Mouse (Mus musculus): ENCODE data around the gene 4933407L21Rik. TPM values are rescaled to one million over a fixed set of nuclear protein-coding genes. Genes with fewer than 3 reads are reported as not detected.

4933407L21Rik gene
- polyA plus RNA-seq, 1 experiment from 2014 or later: 7.5 TPM

DNA sequence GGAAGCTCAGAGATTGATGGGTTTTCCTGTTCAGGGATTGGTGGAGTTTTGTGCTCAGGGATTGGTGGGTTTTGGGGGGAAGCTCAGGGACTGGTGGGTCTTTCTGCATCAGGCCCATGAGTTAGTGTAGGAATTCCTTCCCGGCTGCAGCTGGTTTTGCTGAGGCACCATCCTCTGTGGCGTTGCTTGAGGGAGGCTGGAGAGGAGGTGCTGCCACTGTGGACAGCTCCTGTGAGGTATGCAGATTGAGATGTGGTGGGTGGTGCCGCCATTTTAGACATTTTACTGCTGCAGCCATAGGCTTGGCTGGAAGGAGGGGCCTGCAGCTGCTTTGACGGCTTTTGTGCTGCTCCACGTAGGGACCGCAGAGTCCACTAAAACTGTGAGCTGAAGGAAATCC lies 1.1 kb downstream of the 4933407L21Rik start:
- WGBS: 87% methylated on average over 6 of the region's 6 CpGs
- H3K4me1 ChIP-seq (replicated peaks; ENCODE audit: control insufficient read depth, insufficient read depth, low read length): peaks cover 44% of the 10 kb centered on the region
- H3K4me3 ChIP-seq (replicated peaks; ENCODE audit: low read length): no peak overlapping the region
- no peaks in the 10 kb centered on the region for H3K27me3 ChIP-seq (ENCODE audit: control insufficient read depth, insufficient read depth, low read length)
- no peak for ATAC-seq (ENCODE audit: low FRiP score)
- H3K9ac ChIP-seq: no peak overlapping the region
- peak overlapping the region; percentile 90; the same call in 1 of the 2 replicates for H3K27ac ChIP-seq
- no peaks in the 10 kb centered on the region for H3K36me3 ChIP-seq (replicated peaks; ENCODE audit: control insufficient read depth, insufficient read depth)
- no peak overlapping the region for H3K4me2 ChIP-seq (replicated peaks)
- no peak for DNase-seq (ENCODE audit: low spot score)
- H3K9me3 ChIP-seq (ENCODE audit: control insufficient read depth, low read length): no peaks in the 10 kb centered on the region

DNA sequence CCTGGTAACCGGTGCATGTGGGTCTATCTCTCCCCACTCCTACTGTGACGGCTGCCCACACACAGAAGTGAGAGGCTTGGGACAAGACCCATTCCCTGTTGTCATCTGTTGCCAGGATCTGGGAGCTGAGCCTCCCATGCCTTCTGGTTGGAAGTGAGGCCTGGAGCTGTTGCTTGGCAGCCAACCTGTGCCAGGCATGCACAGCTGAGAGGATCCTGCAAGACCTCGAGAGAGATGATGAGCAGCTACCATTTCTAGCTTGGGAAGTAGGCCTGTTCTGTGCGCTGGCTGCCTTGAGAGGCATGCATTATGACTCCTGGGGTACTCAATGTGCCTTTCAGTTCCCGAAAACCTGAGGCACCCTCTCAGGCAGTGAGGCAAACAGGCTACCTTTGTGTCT lies 2.9 kb downstream of the 4933407L21Rik start:
- no peaks in the 10 kb centered on the region for H3K27me3 ChIP-seq (ENCODE audit: control insufficient read depth, insufficient read depth, low read length)
- H3K27ac ChIP-seq: peak overlapping the region; percentile 10; the same call in 1 of the 2 replicates
- no peak overlapping the region for H3K4me2 ChIP-seq (replicated peaks)
- no peak for DNase-seq (ENCODE audit: low spot score)
- H3K36me3 ChIP-seq (replicated peaks; ENCODE audit: control insufficient read depth, insufficient read depth): no peaks in the 10 kb centered on the region
- no peaks in the 10 kb centered on the region for H3K9me3 ChIP-seq (ENCODE audit: control insufficient read depth, low read length)
- H3K4me1 ChIP-seq (replicated peaks; ENCODE audit: control insufficient read depth, insufficient read depth, low read length): peaks cover 47% of the 10 kb centered on the region
- H3K4me3 ChIP-seq (replicated peaks; ENCODE audit: low read length): no peak overlapping the region
- H3K9ac ChIP-seq: no peak overlapping the region
- ATAC-seq (ENCODE audit: low FRiP score): no peak
- WGBS: 64% methylated on average over 5 of the region's 5 CpGs

DNA sequence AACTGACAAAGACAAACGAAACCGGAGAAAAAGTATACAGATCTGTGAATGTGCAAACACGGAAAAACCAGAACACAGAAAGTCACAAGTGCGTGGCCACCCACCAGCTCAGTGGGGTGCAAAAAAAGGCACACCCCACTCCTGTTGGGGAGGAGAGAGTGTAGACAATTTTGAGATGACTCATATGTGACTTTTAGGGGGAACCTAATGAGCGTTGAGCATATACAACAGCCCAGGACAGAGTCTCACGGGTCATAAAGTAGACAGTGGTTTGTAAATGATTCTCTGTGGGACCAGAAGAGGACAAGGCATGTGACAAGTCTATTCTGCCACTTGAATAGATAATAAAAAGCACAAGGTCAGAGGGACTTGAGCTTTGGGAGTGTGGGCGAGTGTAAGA lies 4.9 kb downstream of the 4933407L21Rik start:
- no peak overlapping the region for H3K4me3 ChIP-seq (replicated peaks; ENCODE audit: low read length)
- H3K9ac ChIP-seq: peak overlapping the region; percentile 12; the same call in 1 of the 2 replicates
- 12% methylated on average over 7 of the region's 7 CpGs for WGBS
- H3K27ac ChIP-seq: peak overlapping the region; percentile 35; the same call in 1 of the 2 replicates
- H3K4me2 ChIP-seq (replicated peaks): peak overlapping the region; percentile 29
- H3K9me3 ChIP-seq (ENCODE audit: control insufficient read depth, low read length): no peaks in the 10 kb centered on the region
- DNase-seq (ENCODE audit: low spot score) (no peak), ATAC-seq (ENCODE audit: low FRiP score) (no peak)
- H3K36me3 ChIP-seq (replicated peaks; ENCODE audit: control insufficient read depth, insufficient read depth): no peaks in the 10 kb centered on the region
- no peaks in the 10 kb centered on the region for H3K27me3 ChIP-seq (ENCODE audit: control insufficient read depth, insufficient read depth, low read length)
- H3K4me1 ChIP-seq (replicated peaks; ENCODE audit: control insufficient read depth, insufficient read depth, low read length): peaks cover 38% of the 10 kb centered on the region

DNA sequence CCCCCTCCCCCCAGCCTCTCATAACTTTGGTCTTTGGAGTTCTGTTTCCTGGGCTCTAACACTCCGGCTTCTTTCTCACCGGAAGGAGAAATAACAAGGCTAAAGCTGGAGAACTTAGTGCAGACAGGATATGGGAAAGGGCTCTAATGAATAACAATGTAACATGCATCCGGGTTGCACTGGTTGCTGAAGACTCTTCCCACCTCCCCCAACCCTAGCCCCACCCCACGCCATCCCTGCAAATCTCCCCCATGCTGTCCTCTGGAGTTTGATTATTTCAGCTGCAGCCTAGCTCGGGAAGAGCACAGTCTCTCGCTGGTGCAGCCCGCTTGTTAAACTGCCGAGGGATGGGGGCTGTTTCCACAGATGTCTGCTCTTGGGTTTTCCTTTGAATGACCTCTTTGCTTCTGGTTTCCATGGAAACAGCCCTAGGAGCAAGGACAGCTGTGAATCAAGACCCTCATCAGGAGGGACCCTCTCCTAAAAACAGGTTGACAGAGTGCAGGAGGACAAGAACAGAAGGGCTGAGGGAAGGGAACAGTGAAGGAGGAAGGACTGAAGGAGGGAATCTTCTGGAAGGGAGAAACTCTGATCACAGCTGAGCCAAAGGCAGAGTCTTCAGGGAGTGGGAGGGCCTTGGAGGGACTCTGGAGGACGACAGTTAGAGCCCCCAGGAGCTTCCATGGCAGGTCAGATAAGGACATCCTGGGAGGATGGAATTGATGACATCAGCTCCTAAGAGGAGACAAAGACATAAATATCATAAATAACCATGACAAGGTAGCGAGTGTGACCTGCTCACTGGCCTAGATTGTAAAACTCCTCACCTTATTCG lies 5.6 kb downstream of the 4933407L21Rik start:
- ATAC-seq (ENCODE audit: low FRiP score): peak; percentile 52
- WGBS: 10% methylated on average over 11 of the region's 11 CpGs
- Histone ChIP-seq H3K4me3 (replicated peaks; ENCODE audit: low read length) (no peak overlapping the region), H3K36me3 (replicated peaks; ENCODE audit: control insufficient read depth, insufficient read depth) (no peaks in the 10 kb centered on the region), H3K4me1 (replicated peaks; ENCODE audit: control insufficient read depth, insufficient read depth, low read length) (peaks cover 32% of the 10 kb centered on the region), H3K27me3 (ENCODE audit: control insufficient read depth, insufficient read depth, low read length) (no peaks in the 10 kb centered on the region), H3K4me2 (replicated peaks) (peak overlapping the region; percentile 29), H3K9me3 (ENCODE audit: control insufficient read depth, low read length) (no peaks in the 10 kb centered on the region), H3K27ac (peak overlapping the region; percentile 35), H3K9ac (peak overlapping the region; percentile 12; the same call in 1 of the 2 replicates)
- peak; percentile 51 for DNase-seq (ENCODE audit: low spot score)

DNA sequence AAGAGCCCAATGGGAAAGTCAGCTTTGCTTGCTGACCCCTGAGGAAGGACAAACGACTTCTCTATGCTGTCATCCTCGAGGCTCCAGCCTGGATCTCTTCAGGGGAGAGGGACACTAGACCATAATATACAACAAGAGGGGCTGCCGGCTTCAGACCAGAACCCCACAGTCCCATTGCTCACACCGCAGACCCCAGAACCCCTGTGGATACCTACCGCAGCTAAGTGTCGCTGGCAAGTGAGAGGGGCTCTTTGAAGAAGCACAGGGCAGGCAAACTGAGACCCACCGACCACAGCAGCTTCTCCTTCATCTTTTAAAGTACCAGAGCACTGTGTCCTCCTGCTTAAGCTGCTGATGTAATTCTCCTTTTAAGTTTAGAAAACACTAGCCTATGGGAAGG lies 6.3 kb downstream of the 4933407L21Rik start:
- no peaks in the 10 kb centered on the region for H3K27me3 ChIP-seq (ENCODE audit: control insufficient read depth, insufficient read depth, low read length)
- H3K9ac ChIP-seq: no peak overlapping the region
- ATAC-seq (ENCODE audit: low FRiP score) (no peak), DNase-seq (ENCODE audit: low spot score) (no peak)
- WGBS: 8% methylated on average over 7 of the region's 7 CpGs
- no peak overlapping the region for H3K27ac ChIP-seq
- H3K4me2 ChIP-seq (replicated peaks): no peak overlapping the region
- no peak overlapping the region for H3K4me3 ChIP-seq (replicated peaks; ENCODE audit: low read length)
- H3K9me3 ChIP-seq (ENCODE audit: control insufficient read depth, low read length): no peaks in the 10 kb centered on the region
- H3K36me3 ChIP-seq (replicated peaks; ENCODE audit: control insufficient read depth, insufficient read depth): no peaks in the 10 kb centered on the region
- peaks cover 27% of the 10 kb centered on the region for H3K4me1 ChIP-seq (replicated peaks; ENCODE audit: control insufficient read depth, insufficient read depth, low read length)

DNA sequence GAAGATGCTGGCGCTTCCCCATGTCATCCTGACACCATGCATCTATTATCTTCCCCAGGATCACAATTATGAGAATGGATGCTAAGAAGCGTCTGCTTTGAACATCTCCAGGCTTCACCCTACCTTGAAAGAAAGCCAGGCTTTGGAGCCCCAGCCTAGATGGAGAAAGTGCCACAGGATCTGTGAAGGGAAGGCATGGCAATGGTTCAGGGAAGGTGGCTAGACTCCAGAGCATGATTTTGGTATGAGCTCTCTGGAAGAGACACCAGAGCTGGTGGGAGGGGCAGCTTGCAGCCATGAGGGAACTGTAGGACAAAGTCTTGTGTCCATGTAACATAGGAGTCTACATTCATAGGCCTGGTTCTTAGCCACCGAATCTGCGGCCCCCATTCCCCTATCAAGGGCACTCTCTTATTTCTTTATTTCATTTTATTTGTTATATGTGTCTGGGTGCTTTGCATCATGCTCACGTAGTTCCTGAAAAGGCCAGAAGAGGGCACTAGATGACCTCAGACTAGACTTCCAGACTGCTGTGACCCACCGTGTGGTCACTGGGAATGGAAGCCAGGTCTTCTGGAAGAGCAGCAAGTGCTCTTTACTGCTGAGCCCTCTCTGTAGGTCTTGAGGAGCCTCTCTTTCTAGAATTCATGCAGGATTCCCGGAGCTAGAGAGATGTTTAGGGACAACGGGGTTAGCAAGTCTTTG lies 7.0 kb downstream of the 4933407L21Rik start:
- no peak for ATAC-seq (ENCODE audit: low FRiP score)
- H3K36me3 ChIP-seq (replicated peaks; ENCODE audit: control insufficient read depth, insufficient read depth): no peaks in the 10 kb centered on the region
- H3K27ac ChIP-seq: no peak overlapping the region
- no peak overlapping the region for H3K4me2 ChIP-seq (replicated peaks)
- no peaks in the 10 kb centered on the region for H3K27me3 ChIP-seq (ENCODE audit: control insufficient read depth, insufficient read depth, low read length)
- H3K4me1 ChIP-seq (replicated peaks; ENCODE audit: control insufficient read depth, insufficient read depth, low read length): peaks cover 27% of the 10 kb centered on the region
- H3K9me3 ChIP-seq (ENCODE audit: control insufficient read depth, low read length): no peaks in the 10 kb centered on the region
- DNase-seq (ENCODE audit: low spot score): no peak
- H3K4me3 ChIP-seq (replicated peaks; ENCODE audit: low read length): no peak overlapping the region
- H3K9ac ChIP-seq: no peak overlapping the region
- 53% methylated on average over 8 of the region's 8 CpGs for WGBS

DNA sequence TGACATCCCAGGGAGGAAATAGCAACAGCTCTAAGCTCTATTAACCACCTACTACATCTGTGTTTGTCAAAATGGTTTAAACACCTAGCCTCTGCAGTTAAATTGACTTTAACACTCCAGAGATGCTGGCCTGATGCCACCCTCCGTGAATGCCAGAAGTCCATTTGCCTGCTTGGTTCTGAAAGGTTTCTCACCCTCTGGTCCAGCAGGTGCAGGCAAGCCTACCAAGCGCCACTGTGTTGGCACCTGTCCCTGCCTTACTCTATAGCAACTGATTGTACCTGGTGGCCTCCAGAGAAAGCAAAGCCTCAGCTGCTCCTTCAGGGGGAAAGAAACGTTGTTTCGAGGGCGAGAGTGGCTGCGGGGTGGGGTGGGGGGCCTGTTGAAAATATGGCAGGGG lies 8.0 kb downstream of the 4933407L21Rik start:
- Histone ChIP-seq H3K4me3 (replicated peaks; ENCODE audit: low read length) (no peak overlapping the region), H3K9me3 (ENCODE audit: control insufficient read depth, low read length) (no peaks in the 10 kb centered on the region), H3K9ac (no peak overlapping the region), H3K4me1 (replicated peaks; ENCODE audit: control insufficient read depth, insufficient read depth, low read length) (peaks cover 22% of the 10 kb centered on the region), H3K4me2 (replicated peaks) (no peak overlapping the region), H3K36me3 (replicated peaks; ENCODE audit: control insufficient read depth, insufficient read depth) (no peaks in the 10 kb centered on the region), H3K27ac (no peak overlapping the region), H3K27me3 (ENCODE audit: control insufficient read depth, insufficient read depth, low read length) (no peaks in the 10 kb centered on the region)
- ATAC-seq (ENCODE audit: low FRiP score): no peak
- WGBS: 74% methylated on average over 6 of the region's 6 CpGs
- no peak for DNase-seq (ENCODE audit: low spot score)

DNA sequence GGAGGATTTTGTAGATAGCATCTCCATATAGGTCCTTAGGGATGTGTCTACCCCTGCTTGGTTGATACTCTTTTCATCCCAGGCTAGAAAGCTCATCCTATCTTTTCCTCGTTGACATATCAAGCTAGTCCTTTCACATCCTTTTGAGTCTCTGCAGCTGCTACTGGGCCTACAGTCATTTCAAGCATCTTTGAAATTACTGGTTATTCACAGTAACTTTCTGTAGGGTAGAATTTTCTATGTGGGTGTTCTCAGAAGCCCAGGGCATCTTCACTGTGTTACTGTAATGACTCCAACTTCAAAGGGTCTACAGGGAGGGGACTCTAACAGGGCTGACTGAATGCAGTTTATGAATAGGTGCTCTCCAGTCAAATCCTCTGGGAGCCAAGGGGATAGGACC lies 9.0 kb downstream of the 4933407L21Rik start:
- no peak overlapping the region for H3K4me3 ChIP-seq (replicated peaks; ENCODE audit: low read length)
- H3K27me3 ChIP-seq (ENCODE audit: control insufficient read depth, insufficient read depth, low read length): no peaks in the 10 kb centered on the region
- H3K9ac ChIP-seq: no peak overlapping the region
- peaks cover 21% of the 10 kb centered on the region for H3K4me1 ChIP-seq (replicated peaks; ENCODE audit: control insufficient read depth, insufficient read depth, low read length)
- no peak overlapping the region for H3K27ac ChIP-seq
- WGBS: 89% methylated on average over 1 of the region's 1 CpGs
- no peaks in the 10 kb centered on the region for H3K36me3 ChIP-seq (replicated peaks; ENCODE audit: control insufficient read depth, insufficient read depth)
- no peak for DNase-seq (ENCODE audit: low spot score)
- no peaks in the 10 kb centered on the region for H3K9me3 ChIP-seq (ENCODE audit: control insufficient read depth, low read length)
- ATAC-seq (ENCODE audit: low FRiP score): no peak
- no peak overlapping the region for H3K4me2 ChIP-seq (replicated peaks)

DNA sequence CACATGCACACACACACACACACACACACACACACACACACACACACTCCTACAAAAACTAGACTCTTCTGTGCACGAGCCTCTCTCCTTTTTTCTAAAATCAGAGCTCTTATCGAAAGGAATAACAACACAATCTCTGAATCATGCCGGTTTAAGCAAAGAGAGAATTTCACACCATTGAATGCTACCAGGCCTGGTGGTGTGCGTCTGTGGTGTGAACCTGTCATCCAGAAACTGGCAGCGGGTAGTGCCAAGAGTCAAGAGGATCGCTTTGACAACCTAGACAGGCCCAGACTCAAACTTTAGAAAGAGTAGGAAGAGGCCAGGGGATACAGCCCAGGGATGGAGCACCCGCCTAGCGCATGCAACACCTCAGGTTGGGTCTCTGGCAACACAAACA lies 14.0 kb downstream of the 4933407L21Rik start:
- Histone ChIP-seq H3K4me3 (replicated peaks; ENCODE audit: low read length) (no peak overlapping the region), H3K9ac (no peak overlapping the region), H3K36me3 (replicated peaks; ENCODE audit: control insufficient read depth, insufficient read depth) (no peaks in the 10 kb centered on the region), H3K4me1 (replicated peaks; ENCODE audit: control insufficient read depth, insufficient read depth, low read length) (no peaks in the 10 kb centered on the region), H3K27ac (no peak overlapping the region), H3K4me2 (replicated peaks) (no peak overlapping the region), H3K27me3 (ENCODE audit: control insufficient read depth, insufficient read depth, low read length) (no peaks in the 10 kb centered on the region), H3K9me3 (ENCODE audit: control insufficient read depth, low read length) (peaks cover 9% of the 10 kb centered on the region; the same call in 1 of the 2 replicates)
- WGBS: 83% methylated on average over 8 of the region's 8 CpGs
- no peak for ATAC-seq (ENCODE audit: low FRiP score)
- DNase-seq (ENCODE audit: low spot score): no peak
